In genomic region chr5:127831791-127832190, GRCm38 (mm10) we compare ENCODE assay signal across 30 mouse cellular contexts.
DNase-seq lines count a peak whose midpoint lies in the region; ATAC-seq and TF ChIP-seq lines count a peak whose summit lies in the region.
"Had no signal": no experiment of that assay in that cellular context is flagged by ENCODE, and none has a peak within 500 bp of the region (broad histone marks: within the 10 kb centered on the region; RNA-seq: fewer than 3 reads in every experiment).

No protein-coding gene starts in this region.

- no peak overlapping the region for H3K27ac ChIP-seq in hindbrain, postnatal 0 days
- no peak overlapping the region for H3K27ac ChIP-seq in hindbrain, embryonic 12.5 days
- H3K27ac ChIP-seq in kidney, adult 2 months (ENCODE audit: insufficient read depth, low read depth, low read length), result no peak overlapping the region
- H3K27ac ChIP-seq: embryonic facial prominence, embryonic 10.5 days; embryonic facial prominence, embryonic 13.5 days; forebrain, embryonic 10.5 days; forebrain, embryonic 13.5 days; heart, embryonic 15.5 days; hindbrain, embryonic 10.5 days; hindbrain, embryonic 14.5 days had no signal

- H3K9me3 ChIP-seq in hindbrain, postnatal 0 days (ENCODE audit: low read length), result no peaks in the 10 kb centered on the region
- no peaks in the 10 kb centered on the region for H3K9me3 ChIP-seq in hindbrain, embryonic 12.5 days (replicated peaks)
- H3K9me3 ChIP-seq: embryonic facial prominence, embryonic 13.5 days; forebrain, embryonic 10.5 days; forebrain, embryonic 13.5 days; heart, embryonic 15.5 days; hindbrain, embryonic 10.5 days had no signal

- TF ChIP-seq CTCF in hindbrain, postnatal 0 days (IDR thresholded peaks at IDR 0.05; ENCODE audit: low read depth), result no peak
- no peak for TF ChIP-seq CTCF in kidney, adult 2 months (conservative IDR thresholded peaks at IDR 0.05; ENCODE audit: insufficient read depth, insufficient read length, low read depth, low read length)

- H3K9ac ChIP-seq in hindbrain, postnatal 0 days (replicated peaks; ENCODE audit: low read length), result no peak overlapping the region
- no peak overlapping the region for H3K9ac ChIP-seq in hindbrain, embryonic 12.5 days
- H3K9ac ChIP-seq: embryonic facial prominence, embryonic 13.5 days; forebrain, embryonic 13.5 days; heart, embryonic 12.5 days; heart, embryonic 15.5 days; hindbrain, embryonic 14.5 days had no signal

- TF ChIP-seq POLR2A in kidney, adult 2 months (IDR thresholded peaks at IDR 0.05; ENCODE audit: low read depth, low read length), result no peak

- H3K4me2 ChIP-seq in hindbrain, postnatal 0 days (ENCODE audit: low read depth, low read length), result no peak overlapping the region
- no peak overlapping the region for H3K4me2 ChIP-seq in hindbrain, embryonic 12.5 days (replicated peaks)
- H3K4me2 ChIP-seq: embryonic facial prominence, embryonic 13.5 days; forebrain, embryonic 13.5 days; heart, embryonic 12.5 days; heart, embryonic 15.5 days; hindbrain, embryonic 14.5 days had no signal

- WGBS in hindbrain, postnatal 0 days, result 73% methylated on average over 2 of the region's 2 CpGs
- 89% methylated on average over 2 of the region's 2 CpGs for WGBS in hindbrain, embryonic 12.5 days
- 85% methylated on average over 2 of the region's 2 CpGs for WGBS in kidney, adult 2 months

- H3K27me3 ChIP-seq in hindbrain, postnatal 0 days (ENCODE audit: insufficient read depth, low read length), result no peaks in the 10 kb centered on the region
- H3K27me3 ChIP-seq in hindbrain, embryonic 12.5 days, result no peaks in the 10 kb centered on the region
- H3K27me3 ChIP-seq in kidney, adult 2 months (replicated peaks; ENCODE audit: control insufficient read depth, insufficient read depth, low read length), result no peaks in the 10 kb centered on the region
- H3K27me3 ChIP-seq: CH12.LX; embryonic facial prominence, embryonic 13.5 days; forebrain, embryonic 13.5 days; heart, embryonic 12.5 days; heart, embryonic 15.5 days had no signal

- no peak overlapping the region for H3K4me3 ChIP-seq in hindbrain, postnatal 0 days (ENCODE audit: low read length)
- no peak overlapping the region for H3K4me3 ChIP-seq in hindbrain, embryonic 12.5 days
- H3K4me3 ChIP-seq in kidney, adult 2 months (ENCODE audit: insufficient read depth, low read depth, low read length), result no peak overlapping the region
- H3K4me3 ChIP-seq: embryonic facial prominence, embryonic 10.5 days; embryonic facial prominence, embryonic 13.5 days; forebrain, embryonic 10.5 days; forebrain, embryonic 13.5 days; heart, embryonic 12.5 days; heart, embryonic 15.5 days; hindbrain, embryonic 10.5 days had no signal

- no peaks in the 10 kb centered on the region for H3K36me3 ChIP-seq in hindbrain, postnatal 0 days (ENCODE audit: insufficient read depth, low read length)
- H3K36me3 ChIP-seq in hindbrain, embryonic 12.5 days, result no peaks in the 10 kb centered on the region
- H3K36me3 ChIP-seq in kidney, adult 2 months (ENCODE audit: control insufficient read depth, insufficient read depth, low read length), result no peaks in the 10 kb centered on the region
- H3K36me3 ChIP-seq: embryonic facial prominence, embryonic 10.5 days; embryonic facial prominence, embryonic 13.5 days; forebrain, embryonic 10.5 days; G1E; heart, embryonic 12.5 days; heart, embryonic 15.5 days; hindbrain, embryonic 10.5 days had no signal

- no peak for ATAC-seq in hindbrain, postnatal 0 days
- ATAC-seq in hindbrain, embryonic 12.5 days (ENCODE audit: low FRiP score), result no peak
- no peak for ATAC-seq in erythroblast, adult 5-6 weeks (replicated peaks; ENCODE audit: low FRiP score, poor library complexity, severe bottlenecking)
- ATAC-seq: forebrain, embryonic 13.5 days; forebrain, embryonic 16.5 days had no signal

- DNase-seq in hindbrain, postnatal 0 days (ENCODE audit: low spot score), result peak; percentile 23
- peak; percentile 6 for DNase-seq in Muller cell, postnatal 12 days (ENCODE audit: inconsistent ontology term)
- peak; percentile 18 for DNase-seq in retina, adult 2 months (ENCODE audit: low read depth, low spot score)
- peak; percentile 13 for DNase-seq in retina, postnatal 7 days (ENCODE audit: low read depth, low spot score)
- no peak for DNase-seq in kidney, adult 2 months
- DNase-seq: adrenal gland, adult 2 months; adrenal gland, postnatal 14 days; B cell, adult 2 months; cerebellum, adult 11-12 months; cerebellum, adult 8-10 months; cerebellum, postnatal 10 days; cerebellum, postnatal 36 days; embryo, embryonic 11 days; gastrocnemius, postnatal 25 days; heart, adult 18-20 months; heart, postnatal 10 days; heart, postnatal 36 days had no signal

- H3K4me1 ChIP-seq in hindbrain, postnatal 0 days (ENCODE audit: insufficient read depth, low read length), result no peaks in the 10 kb centered on the region
- no peaks in the 10 kb centered on the region for H3K4me1 ChIP-seq in hindbrain, embryonic 12.5 days
- H3K4me1 ChIP-seq in kidney, adult 2 months (ENCODE audit: control insufficient read depth, insufficient read depth, low read length), result no peaks in the 10 kb centered on the region
- H3K4me1 ChIP-seq: embryonic facial prominence, embryonic 10.5 days; embryonic facial prominence, embryonic 13.5 days; forebrain, embryonic 10.5 days; forebrain, embryonic 13.5 days; heart, embryonic 12.5 days; heart, embryonic 15.5 days; hindbrain, embryonic 10.5 days had no signal
